Mouse (Mus musculus) thymus, postnatal 10 days (tissue): ENCODE results near the gene C8a.

Experiments used
- DNase-seq, 2 experiments: peaks; one replicate each; pipeline ENCODE4 v3.0.0; 2021; ENCODE audit warnings: low spot score in 2 of 2

C8a gene

DNA sequence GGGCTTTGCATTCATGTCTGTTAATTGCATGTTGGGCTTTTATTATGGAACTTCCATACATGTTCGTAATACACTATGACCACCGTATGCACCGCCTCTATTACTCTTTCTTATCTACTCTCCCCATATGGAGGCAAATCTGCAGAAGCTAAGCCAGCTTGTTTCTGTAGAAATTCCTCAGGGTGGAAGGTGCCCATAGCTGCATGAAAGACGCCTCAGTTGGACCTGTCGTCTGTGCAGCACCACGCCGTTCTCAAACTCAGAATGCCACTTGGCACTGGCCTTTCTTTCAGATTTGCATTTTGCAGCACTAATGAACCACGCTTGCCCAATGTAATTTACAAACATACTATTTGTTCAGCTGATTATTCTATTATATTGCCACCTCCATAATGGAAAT is 106.6 kb downstream of the C8a start:
- DNase-seq: no peak

- no peak for DNase-seq
These were observed 108.0 kb downstream of the C8a start for GRCm38 (mm10) chr4:104768190-104768589.

DNA sequence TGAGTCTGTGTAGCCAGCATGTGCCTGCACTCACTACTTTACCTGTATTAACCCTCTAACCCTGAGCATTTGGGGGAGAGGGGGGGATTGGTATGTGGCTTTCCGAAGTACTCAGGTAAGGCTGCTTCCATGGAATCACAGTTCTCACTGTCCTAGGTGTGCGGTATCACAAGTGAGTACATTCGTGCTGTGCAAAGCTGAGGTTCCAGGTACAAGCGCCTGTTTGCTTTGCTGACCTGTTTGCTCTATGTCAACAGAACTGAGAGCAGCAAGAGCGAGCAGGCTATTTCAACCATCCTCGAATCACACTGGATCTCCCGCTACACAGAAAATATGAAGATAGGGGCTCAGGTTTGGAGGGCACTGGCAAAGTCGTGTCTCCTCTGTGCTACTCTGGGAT is 110.1 kb downstream of the C8a start, which contains the start of gene C8b:
TSS of gene C8b (plus strand) at position 253 of the 400 bp plus-strand sequence.
- no peak for DNase-seq
